Mouse (Mus musculus) WW6 (cell line): ENCODE data around the gene Nme9.

Experiments used
- DNase-seq: peaks from one replicate; pipeline ENCODE4 v3.0.0-alpha.2; 2013; ENCODE audit warnings: low read depth, low spot score

The Nme9 gene

GRCm38 (mm10) chr9:99479181-99479711 is 28.0 kb downstream of the Nme9 start:
- no peak for DNase-seq

DNA sequence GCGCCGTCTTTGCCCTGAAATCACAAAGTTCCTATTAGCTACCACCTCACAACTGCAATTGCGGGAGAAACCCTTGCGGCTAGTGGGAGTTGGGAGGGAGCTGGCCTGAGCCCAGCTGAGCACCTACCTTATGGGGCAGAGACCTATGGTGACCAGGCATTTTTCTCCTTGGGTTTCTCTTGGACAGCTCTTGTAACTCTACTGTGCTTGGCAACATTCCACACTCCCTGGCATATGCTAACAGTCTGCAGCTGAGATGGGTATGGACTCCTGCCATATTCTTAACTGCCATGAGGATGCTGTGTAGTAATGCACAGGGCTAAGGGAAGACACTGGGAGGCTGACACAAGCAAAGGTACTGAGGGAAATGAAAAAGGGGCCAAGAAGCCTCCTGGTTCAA is 29.5 kb downstream of the Nme9 start:
- DNase-seq: no peak

DNA sequence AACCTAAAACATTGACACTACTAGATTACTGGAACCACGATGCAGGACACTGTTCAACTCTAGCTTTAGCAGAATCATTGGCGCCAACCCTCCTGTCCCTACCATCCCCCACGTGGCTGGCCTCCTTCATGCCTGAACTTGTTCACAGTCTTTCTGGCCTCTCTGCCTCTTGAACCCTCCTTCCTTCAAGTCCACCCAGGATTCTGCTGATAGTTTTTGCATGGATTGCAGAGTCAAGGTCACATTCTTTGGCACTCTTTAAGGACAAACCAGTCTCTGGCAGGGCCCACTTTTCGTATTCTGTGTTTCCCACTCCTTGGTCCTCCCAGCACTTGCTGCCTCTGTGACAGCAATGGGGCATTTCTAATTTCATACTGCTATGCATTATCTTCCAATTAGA is 31.9 kb downstream of the Nme9 start:
- no peak for DNase-seq

GRCm38 (mm10) chr9:99484632-99485031 is 33.4 kb downstream of the Nme9 start:
- DNase-seq: no peak

DNA sequence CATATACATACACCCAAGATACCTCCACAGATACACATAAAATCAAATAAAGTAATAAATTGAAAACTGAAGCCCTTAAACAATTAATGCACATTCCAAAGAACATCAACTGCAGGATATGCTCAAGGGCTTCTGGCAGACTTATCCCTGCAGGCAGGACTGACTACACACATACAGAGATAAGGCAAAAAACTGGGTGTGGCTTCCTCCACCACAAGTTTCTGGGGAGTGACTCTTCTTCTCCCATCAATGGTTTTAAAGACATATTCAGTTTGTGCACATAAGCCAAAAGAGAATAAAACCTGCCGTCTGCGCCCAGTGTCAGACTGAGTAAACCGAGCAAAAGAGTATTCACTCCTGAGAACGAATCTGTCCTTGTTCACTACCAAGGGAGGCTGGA is 33.9 kb downstream of the Nme9 start:
- DNase-seq: no peak

DNA sequence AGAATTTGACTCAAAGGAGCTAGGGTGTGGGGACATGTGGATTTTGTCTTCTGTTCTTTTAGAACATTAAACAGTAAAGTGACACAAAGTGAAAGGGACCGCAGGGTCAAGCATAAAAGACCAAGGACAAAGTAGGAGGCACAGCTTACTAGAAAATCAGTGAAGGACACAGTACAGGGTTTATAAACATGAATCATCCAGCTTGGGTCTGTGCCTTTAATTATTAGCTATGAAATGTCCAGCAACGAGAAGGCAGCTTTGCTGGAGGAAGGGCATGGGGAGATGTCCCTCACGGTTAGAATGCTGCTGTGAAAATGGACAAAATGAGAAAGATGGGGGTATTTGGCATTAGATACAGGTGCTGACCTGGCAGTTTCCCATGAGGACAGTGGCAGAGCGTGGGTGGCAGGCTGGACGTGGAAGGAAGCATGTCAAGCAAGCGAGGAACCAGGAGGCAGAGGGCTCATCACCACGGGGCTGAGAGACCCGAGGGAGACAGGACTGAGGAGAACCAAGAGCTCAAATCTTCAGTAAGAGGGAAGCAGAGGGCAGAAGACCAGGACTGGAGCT is 35.9 kb downstream of the Nme9 start:
- no peak for DNase-seq

DNA sequence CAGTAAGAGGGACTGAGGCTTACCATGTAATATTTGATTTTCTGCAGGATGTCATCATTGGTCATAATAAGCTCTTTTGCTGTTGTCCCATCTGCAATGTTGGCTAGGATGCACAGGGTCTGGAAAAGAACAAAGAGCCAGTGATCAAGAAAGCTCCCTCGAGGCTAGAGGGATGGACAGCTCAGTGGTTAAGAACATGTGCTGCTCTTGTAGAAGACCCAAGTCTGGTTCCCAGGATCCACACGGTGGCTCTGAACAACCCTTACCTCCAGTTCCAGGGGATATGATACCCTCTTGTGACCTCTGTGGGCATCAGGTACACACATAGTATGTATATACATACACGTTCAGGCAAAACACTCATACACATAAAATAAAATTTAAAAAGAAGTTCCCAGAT is 36.6 kb downstream of the Nme9 start:
- DNase-seq: no peak

DNA sequence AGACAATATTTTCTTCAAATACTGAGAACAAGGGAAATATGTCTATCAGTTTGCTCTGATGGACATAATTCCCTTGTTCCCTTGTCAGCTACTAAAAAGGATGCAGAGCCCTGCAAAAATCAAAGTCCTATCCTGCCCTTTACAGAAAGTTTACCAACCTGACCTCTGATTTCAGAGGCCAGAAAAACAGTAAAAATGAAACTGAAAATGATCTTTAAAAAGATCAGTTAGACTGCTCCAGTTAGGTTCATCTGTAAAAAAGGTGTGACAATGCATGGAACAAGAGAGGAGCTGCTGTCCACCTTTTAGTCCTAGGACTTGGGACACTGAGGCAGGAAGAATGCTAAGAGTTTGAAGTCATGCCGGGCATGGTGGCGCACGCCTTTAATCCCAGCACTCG is 39.8 kb downstream of the Nme9 start:
- DNase-seq: no peak

GRCm38 (mm10) chr9:99492634-99493200 is 41.4 kb downstream of the Nme9 start:
- DNase-seq: no peak

DNA sequence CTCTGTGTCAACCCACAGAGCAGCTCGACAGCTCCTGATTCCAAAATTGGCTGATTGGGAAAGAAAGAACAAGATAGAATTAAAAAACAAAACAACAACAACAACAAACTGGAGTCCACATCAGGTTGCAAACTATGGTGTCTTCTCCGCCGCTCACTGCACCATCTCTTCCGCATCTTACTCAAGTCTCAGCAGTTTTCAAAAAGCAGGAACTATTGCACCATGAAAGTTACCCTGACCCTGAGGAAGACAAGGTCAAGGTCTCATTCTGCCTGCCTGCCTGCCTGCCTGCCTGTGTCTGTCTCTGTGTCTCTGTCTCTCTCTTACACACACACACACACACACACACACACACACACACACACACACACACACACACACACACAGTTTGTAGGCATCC is 48.1 kb downstream of the Nme9 start:
- DNase-seq: no peak

GRCm38 (mm10) chr9:99505875-99506274 is 54.6 kb downstream of the Nme9 start:
- DNase-seq: no peak
